Mouse (Mus musculus) ES-CJ7 (cell line): ENCODE measurements at regions not wholly inside any gene's neighbourhood (a gene's known extent, or its start where the extent isn't known, plus 50 kb on each side); places are given as distances from the start of the nearest gene placed in this dataset.

Experiments used
- DNase-seq: peaks from one replicate; pipeline ENCODE4 v3.0.0; 2011; ENCODE audit warnings: low read depth, low spot score

- no peak for DNase-seq
These were observed 119.2 kb upstream of the Ccdc122 start for GRCm38 (mm10) chr14:76917139-76917929.

- DNase-seq, result no peak
These were observed 122.7 kb upstream of the Ccdc122 start for GRCm38 (mm10) chr14:76913850-76914249.

GRCm38 (mm10) chr14:76912301-76913001, 124.1 kb upstream of the Ccdc122 start:
- DNase-seq, result no peak

GRCm38 (mm10) chr14:76911271-76911670, 125.3 kb upstream of the Ccdc122 start:
- no peak for DNase-seq

- DNase-seq, result no peak
These were observed 126.4 kb upstream of the Ccdc122 start for GRCm38 (mm10) chr14:76910186-76910585.

- DNase-seq, result peak; percentile 48
These were observed 128.6 kb upstream of the Ccdc122 start for GRCm38 (mm10) chr14:76907941-76908340.

- DNase-seq, result no peak
These were observed 133.4 kb upstream of the Ccdc122 start for GRCm38 (mm10) chr14:76902962-76903757.

- DNase-seq, result no peak
These were observed 135.1 kb upstream of the Ccdc122 start for GRCm38 (mm10) chr14:76901490-76901889.

GRCm38 (mm10) chr14:76899331-76899730, 137.2 kb upstream of the Ccdc122 start:
- DNase-seq, result no peak

GRCm38 (mm10) chr14:76887708-76888107, 148.9 kb upstream of the Ccdc122 start:
- DNase-seq, result no peak

GRCm38 (mm10) chr14:76887201-76887600, 149.4 kb upstream of the Ccdc122 start:
- no peak for DNase-seq

- DNase-seq, result no peak
These were observed 153.3 kb upstream of the Ccdc122 start for GRCm38 (mm10) chr14:76883231-76883651.

GRCm38 (mm10) chr14:76882711-76883171, 153.8 kb upstream of the Ccdc122 start:
- DNase-seq, result peak; percentile 21

- DNase-seq, result no peak
These were observed 155.7 kb upstream of the Ccdc122 start for GRCm38 (mm10) chr14:76880851-76881250.

GRCm38 (mm10) chr14:76877306-76877705, 159.3 kb upstream of the Ccdc122 start:
- DNase-seq, result no peak

- DNase-seq, result peak; percentile 8
These were observed 160.6 kb upstream of the Ccdc122 start for GRCm38 (mm10) chr14:76876015-76876414.

- no peak for DNase-seq
These were observed 161.2 kb upstream of the Ccdc122 start for GRCm38 (mm10) chr14:76875266-76875900.

GRCm38 (mm10) chr14:76874542-76875265, 161.9 kb upstream of the Ccdc122 start:
- peak; percentile 34 for DNase-seq

GRCm38 (mm10) chr14:76873684-76874083, 162.9 kb upstream of the Ccdc122 start:
- DNase-seq, result no peak

GRCm38 (mm10) chr14:76872976-76873375, 163.6 kb upstream of the Ccdc122 start:
- no peak for DNase-seq

GRCm38 (mm10) chr14:76872510-76872909, 164.1 kb upstream of the Ccdc122 start:
- DNase-seq, result no peak
